Mouse (Mus musculus) cerebellum, postnatal 14 days (tissue): ENCODE data around the gene Nup153.

Experiments
- DNase-seq, 2 experiments: peaks; one replicate each; pipeline ENCODE4 v3.0.0; 2021; ENCODE audit warnings: mixed read lengths in 2 of 2

Gene Nup153

DNA sequence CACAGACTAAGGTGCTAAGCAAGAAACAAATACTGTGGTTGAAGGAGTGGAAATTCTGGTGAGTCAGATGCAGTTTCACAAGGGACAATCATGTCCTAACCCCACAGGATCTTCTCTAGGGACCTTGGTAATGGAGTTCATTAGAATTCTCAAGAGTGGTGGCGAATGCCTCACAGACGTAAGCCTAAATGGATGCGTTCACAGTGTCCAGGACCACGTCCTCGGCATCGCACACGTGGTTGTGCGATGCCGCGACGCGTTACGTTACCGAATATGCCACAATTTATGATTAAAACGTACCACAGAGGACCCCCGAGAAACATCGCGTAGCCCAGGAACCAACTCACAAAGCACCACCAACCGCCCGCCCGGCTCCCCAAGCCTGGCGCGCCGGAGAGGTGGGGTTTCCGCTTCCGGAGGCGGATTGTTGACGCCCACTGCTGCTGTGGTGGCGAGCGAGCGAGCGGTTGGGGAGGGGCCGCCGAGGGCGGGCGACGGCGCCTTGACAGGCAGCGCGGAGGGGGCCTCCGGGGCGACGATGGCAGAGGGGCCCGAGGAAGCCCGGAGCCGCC lies 58.6 kb downstream of the Nup153 start, which contains the start of gene Fam8a1:
Fam8a1 (plus strand) TSS at position 475 of the 572 bp plus-strand sequence.
- peak; percentile 95 to 97 for DNase-seq

DNA sequence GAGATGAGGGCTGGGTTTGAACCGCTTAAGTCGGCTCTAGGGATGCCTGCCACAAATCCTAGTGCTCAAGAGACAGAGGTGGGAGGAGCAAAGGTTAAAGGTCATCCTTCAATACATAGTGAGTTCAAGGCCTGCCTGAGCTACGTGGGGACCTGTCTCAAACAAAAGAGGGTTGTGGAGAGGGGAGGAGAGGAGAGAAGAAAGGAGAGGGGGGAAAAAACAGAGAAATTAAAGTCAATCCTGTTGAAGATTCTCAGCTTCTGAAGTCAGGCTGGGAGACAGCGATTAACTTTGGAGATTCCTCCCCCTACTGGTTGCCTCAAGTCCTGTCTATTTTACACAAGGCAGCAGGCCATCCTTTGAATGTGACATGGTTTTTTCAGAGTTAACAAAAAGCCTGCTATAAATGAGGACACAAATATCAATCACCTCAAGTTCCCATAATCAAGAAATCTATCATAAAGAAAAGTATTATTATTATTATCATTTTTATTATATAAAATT lies 64.2 kb downstream of the Nup153 start:
- DNase-seq, result peak; percentile 57 to 61

DNA sequence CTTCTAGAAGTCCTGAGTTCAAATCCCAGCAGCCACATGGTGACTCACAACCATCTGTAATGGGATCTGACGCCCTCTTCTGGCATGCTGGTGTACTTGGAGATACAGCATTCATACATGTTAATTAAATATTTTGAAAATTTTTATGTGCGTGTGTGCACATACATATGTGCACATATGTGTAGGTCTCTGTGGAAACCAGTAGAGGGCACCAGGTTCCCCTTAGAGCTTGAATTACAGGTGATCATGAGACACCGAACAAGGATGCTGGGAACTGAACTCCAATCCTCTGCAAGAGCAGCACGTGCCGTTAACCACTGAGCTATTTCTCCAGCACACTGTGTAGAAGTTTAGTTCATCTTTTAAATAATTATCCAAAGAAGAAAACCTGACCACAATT lies 68.5 kb downstream of the Nup153 start:
- no peak for DNase-seq

DNA sequence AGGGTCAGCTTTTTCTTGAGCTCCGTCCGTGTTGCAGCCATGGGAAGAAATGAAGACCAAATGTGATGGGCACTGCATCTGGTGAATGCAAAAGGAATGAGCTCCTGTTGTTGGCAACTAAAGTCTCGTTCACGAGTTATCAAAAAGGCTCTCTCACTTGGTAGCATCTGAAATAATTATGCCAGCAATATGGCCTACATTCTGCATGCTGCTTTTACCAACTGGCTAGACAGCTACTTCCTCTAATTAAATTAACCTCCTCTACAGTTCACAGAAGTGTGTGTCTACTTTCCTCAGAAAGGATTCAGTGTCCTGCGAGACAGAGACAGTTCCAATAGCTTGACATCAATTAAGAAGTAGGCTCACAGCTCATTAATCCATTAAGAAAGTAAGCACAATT lies 73.2 kb downstream of the Nup153 start:
- DNase-seq, result no peak

DNA sequence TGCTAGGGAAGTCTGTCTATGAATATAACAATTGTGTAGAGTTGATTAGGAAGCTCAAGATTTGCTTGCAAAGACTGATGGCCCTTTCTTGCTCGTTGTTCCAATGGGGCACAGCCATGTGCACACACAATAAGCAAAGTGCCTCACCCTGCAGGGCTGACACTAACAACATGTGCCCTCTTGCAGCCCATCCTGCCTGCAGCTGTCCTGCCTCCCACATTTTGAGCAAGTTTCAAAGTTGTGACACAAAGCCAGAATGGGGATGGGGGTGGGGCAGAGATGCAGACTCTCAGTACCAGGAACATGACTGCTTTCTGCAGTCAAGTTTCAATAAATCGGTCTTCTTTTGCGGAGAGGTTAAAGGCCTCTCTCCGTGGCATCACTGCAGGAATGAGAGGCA lies 74.1 kb downstream of the Nup153 start:
- DNase-seq, result no peak

DNA sequence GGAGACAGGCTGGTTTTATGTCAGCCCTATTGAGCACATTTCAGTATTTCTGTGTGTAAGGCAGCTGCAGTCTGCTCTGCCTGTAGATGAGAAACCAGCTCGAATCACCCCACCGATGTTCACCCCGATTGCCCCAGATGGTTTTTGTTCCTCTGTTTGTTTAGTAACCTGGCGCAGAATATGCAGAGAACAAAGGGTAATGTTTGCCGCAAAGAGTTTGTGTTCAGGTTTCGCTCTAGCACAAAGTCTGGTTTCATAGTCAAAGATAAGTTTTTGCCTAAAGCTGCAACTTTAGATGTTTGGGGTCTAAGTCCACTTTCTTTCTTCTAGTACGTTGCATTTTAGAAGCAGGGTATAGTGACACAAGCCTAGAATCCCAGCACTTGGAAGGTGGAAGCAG lies 75.1 kb downstream of the Nup153 start:
- DNase-seq, result no peak

DNA sequence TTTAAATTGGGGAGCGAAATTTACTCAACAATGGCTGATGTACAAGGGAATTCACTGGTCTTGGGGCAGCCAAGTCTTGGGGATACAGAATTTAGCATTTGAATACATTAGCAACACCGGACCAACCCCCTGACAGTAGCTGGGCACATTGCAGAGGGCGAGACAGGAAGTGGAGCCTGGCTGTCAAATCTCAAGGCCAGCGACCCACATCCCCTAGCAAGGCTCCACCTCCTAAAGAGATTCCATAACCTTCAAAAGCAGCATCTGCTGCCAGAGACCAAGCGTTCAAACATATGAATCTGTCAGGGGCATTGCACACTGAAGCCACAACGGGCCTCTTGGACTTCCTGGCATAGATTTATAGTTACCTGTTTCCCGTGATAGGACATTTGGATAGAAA lies 75.9 kb downstream of the Nup153 start:
- no peak for DNase-seq

DNA sequence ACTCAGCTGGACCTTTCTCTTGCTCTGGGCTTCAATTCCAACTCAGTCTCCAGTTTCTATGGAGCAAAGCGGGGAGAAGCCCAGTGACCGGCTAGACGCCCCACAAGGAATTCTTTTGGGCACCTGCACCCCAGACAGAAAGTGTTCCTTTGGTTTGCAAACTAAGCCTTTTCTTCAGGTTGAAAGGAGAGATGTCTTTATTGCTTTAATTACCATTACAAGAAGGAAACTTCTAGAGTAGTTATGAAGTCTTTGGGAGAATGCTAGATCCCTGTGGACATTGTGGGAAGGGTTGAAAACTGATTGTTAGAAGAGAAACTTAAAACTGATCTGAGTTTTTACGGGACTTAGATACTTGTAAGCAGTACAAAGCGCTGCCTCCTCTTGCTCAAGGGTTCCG lies 82.3 kb downstream of the Nup153 start:
- no peak for DNase-seq

DNA sequence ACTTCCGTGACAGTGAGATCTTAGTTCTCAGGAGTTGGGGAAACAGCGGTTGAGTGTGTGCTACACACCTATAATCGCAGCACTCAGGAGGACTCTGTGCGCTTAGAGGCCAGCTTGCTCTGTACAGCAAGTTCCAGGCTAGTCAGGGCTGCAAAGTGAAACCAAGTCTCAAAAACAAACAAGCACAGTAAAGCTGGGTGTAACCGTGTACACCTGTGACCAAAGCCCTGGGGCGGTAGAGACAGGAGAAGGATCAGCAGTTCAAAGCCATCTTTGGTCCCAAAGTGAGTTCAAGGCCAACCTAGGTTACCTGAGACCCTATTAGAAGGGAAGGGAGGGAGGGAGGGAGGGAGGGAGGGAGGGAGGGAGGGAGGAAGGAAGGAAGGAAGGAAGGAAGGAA lies 83.6 kb downstream of the Nup153 start:
- DNase-seq, result no peak

DNA sequence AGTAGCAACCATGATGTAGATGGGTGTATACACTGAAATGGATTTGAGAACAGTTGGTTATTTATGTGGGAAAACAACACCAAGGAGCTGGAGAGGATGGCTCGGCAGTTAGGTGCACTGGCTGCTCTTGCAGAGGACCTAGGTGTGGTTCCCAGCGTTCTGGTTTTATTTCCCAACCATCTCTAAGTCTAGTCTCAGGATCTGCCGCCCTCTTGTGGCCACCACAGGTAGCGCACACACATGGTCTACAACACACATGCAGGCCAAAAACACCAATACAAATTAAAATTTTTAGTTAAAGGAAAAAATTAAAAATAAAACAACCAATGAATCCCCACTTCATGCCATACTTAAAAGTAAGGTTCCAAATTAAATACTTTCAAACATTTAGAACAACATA lies 85.4 kb downstream of the Nup153 start:
- DNase-seq, result peak in 1 of 2 experiments; percentile 50

DNA sequence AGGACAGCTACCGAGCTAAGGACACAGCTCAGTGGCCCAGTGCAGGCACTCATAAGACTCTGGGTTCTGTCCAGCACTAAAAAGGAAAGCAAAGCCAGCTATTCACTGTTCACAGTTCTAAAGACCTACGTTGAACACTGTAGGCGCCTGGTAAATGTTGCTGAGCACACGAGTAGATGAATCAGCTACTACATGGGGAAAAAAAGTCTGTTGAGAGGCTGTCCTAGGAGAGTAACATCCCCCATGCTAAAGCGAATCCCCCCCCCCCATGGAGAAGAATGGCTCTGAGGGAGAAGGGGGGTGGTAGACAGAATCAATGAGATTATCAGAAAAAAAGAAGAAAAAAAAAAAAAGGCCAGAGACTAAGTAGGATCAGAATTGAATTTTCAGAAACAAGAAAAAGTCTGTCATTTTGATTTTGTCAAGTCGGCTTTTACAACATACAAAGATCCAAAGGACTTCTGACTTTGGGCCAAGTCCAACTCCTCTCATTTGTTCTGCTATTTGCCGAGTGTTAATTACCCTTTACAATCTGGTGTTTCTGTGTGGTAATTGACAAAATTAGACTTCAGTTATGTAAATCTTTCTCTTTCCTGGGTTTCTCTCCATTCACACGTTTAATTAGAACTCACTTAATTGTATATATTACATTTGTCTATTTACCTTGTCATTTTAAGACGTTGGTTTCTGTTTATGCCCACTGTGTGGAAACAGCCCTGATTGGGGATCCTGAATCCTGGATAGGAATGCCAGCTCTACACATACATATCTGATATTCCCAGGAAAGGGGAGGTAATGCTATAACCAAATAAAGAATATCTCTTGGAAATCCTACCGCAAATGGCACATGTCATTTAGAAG lies 86.9 kb downstream of the Nup153 start:
- no peak for DNase-seq

DNA sequence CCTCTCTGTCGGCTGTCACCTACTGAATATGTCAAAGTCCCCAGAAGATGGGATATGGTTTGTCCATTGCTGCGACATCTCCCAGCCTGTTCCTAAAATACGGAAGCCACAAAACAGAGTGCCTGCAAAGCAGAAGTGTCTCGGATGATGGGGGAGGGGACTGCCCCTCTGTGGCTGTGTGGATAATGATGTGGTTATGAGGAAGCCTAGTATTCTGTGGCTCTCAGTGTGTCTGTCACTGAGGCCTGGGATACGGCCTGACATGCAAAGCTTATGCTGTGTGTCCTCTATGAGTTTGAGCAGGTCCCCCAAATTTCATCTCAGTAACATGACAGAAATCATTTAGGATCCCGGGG lies 93.6 kb downstream of the Nup153 start:
- peak; percentile 27 to 51 for DNase-seq

DNA sequence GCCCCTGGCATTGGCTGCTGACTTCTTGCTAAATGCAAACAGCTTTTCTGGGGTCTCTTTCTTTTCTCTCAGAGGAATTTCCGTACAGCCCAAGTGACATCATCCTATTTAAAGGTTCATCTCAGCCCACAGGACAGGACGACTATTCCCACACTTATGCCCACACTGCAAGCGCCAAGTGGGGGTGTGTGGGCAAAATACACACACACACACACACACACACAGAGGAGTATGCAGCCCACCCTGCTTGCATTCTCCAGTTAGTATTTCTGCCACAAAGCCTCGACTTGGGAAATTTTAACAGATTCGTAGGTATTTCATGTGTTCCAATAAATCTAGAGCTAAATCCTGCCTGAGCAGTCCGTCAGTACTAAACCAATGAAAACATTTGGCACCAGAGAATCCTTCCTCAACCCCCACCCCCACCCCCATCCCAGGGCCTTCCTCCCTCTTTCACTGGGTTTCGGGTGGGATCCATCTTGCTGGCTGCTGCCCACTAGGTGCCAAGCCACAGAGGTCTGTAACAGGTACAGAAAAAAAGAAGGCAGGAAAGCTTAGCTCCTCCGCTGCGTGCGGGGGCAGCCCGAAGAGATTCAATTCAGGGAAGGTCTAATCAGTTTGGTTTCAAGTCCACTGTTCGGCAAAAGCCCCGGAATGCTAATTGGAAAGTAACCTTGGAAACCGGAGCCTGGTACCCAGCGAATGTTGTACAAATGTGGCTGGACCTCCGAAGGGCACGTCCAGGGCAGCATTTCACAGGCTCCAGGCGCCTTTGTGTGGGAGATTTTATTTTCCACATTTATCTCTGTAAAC lies 94.2 kb downstream of the Nup153 start:
- DNase-seq, result peak; percentile 28 to 37

DNA sequence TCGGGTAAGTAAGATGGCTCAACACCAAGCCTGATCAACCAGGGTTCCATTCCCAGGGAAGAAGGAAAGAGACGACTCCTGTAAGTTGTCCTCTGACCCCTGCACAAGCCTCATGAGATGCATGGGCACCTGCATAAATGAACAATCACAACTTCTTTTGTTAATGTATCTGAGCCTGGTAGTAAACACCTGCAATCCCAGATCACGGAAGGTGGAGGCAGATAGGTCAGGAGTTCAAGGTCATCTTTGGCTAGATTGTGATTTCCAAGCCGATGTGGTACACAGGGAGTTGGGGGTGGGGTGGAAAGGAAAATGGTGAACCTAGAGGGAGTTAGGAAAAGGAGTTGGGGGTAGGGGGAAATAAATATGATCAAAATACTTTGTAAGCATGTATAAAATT lies 94.9 kb downstream of the Nup153 start:
- no peak for DNase-seq
